Mouse (Mus musculus) testis, adult 2 months (tissue): Measurements from ENCODE around the gene 4931428L18Rik. TPM values are rescaled to one million over a fixed set of nuclear protein-coding genes. Genes with fewer than 3 reads are reported as not detected.

ENCODE experiments used
- H3K27ac ChIP-seq: fragments of 200-500 bp; 2 replicates; pipeline ENCODE4 v1.5.1; 2012; ENCODE audit warnings: low read depth, low read length; ENCODE audit not compliant: control insufficient read depth, insufficient read depth
- H3K27me3 ChIP-seq: fragments of 200-500 bp; 2 replicates; pipeline ENCODE4 v1.6.1; 2012; ENCODE audit warnings: mild to moderate bottlenecking, low read length, moderate library complexity; ENCODE audit not compliant: control insufficient read depth, insufficient read depth
- H3K36me3 ChIP-seq: fragments of 200-500 bp; 2 replicates; pipeline ENCODE4 v1.6.1; 2012; ENCODE audit warnings: mild to moderate bottlenecking, low read length; ENCODE audit not compliant: control insufficient read depth, insufficient read depth
- H3K4me1 ChIP-seq: fragments of 200-500 bp; 2 replicates; pipeline ENCODE4 v1.6.1; 2012; ENCODE audit warnings: low read length; ENCODE audit not compliant: control insufficient read depth, insufficient read depth
- H3K4me3 ChIP-seq: fragments of 200-500 bp; 2 replicates; pipeline ENCODE4 v1.5.1; 2012; ENCODE audit warnings: low read depth, mild to moderate bottlenecking, low read length, moderate library complexity, mixed read lengths; ENCODE audit not compliant: control insufficient read depth
- CTCF ChIP-seq: fragments of 200-500 bp; IDR thresholded peaks from 2 replicates; pipeline ENCODE4 v1.5.1; 2012; ENCODE audit warnings: low read depth, mild to moderate bottlenecking, inconsistent platforms, low read length, moderate library complexity; ENCODE audit not compliant: control insufficient read depth, insufficient read depth, insufficient replicate concordance
- POLR2A ChIP-seq: fragments of 200-500 bp; IDR thresholded peaks from 2 replicates; pipeline ENCODE4 v1.6.1; 2012; ENCODE audit warnings: low read depth, mild to moderate bottlenecking, inconsistent platforms, low read length, moderate library complexity; ENCODE audit not compliant: control insufficient read depth
- polyA plus RNA-seq: library from polyadenylated mRNA; depleted of rRNA; stranded (reverse); fragments of >200 nt; gene quantifications from 2 replicates; pipeline ENCODE4 v1.2.3, GENCODE M21; 2012; rRNA removed

The 4931428L18Rik gene
- polyA plus RNA-seq, 1 experiment, result 122 TPM

- TF ChIP-seq CTCF (no peak), POLR2A (peak; percentile 75; the same call in 1 of the 2 replicates)
- H3K4me1 ChIP-seq, result no peaks in the 10 kb centered on the region
- peaks cover 1% of the 10 kb centered on the region for H3K36me3 ChIP-seq
- no peaks in the 10 kb centered on the region for H3K27me3 ChIP-seq
- peak overlapping the region; percentile 97 for H3K4me3 ChIP-seq
- H3K27ac ChIP-seq, result peak overlapping the region; percentile 99
Measured at GRCm38 (mm10) chr1:30949710-30950455, 272.6 kb downstream of the 4931428L18Rik start.

- Histone ChIP-seq H3K36me3 (peaks cover 1% of the 10 kb centered on the region), H3K4me3 (peak overlapping the region; percentile 97), H3K4me1 (no peaks in the 10 kb centered on the region), H3K27ac (peak overlapping the region; percentile 94), H3K27me3 (no peaks in the 10 kb centered on the region)
- TF ChIP-seq CTCF (no peak), POLR2A (no peak)
Measured at GRCm38 (mm10) chr1:30948950-30949639, 273.4 kb downstream of the 4931428L18Rik start.

GRCm38 (mm10) chr1:30948361-30948949 is 274.0 kb downstream of the 4931428L18Rik start:
- no peaks in the 10 kb centered on the region for H3K27me3 ChIP-seq
- peak overlapping the region; percentile 97 for H3K4me3 ChIP-seq
- TF ChIP-seq POLR2A (no peak), CTCF (no peak)
- H3K36me3 ChIP-seq, result peaks cover 1% of the 10 kb centered on the region
- H3K4me1 ChIP-seq, result no peaks in the 10 kb centered on the region
- H3K27ac ChIP-seq, result peak overlapping the region; percentile 94; the same call in 1 of the 2 replicates

Other genes with a start within 250 kb of the 4931428L18Rik start
- gene AC153137.1, start 244.7 kb downstream of the 4931428L18Rik start, polyA plus RNA-seq, result 0.21 and 0.26 TPM in 2 replicates
- gene Lgsn, start 46.3 kb downstream of the 4931428L18Rik start, polyA plus RNA-seq, result 0.11 and 0.16 TPM in 2 replicates
- gene Pih1d3, start 154 bp upstream of the 4931428L18Rik start, polyA plus RNA-seq, result 3.7 and 5.2 TPM in 2 replicates